Mouse (Mus musculus) heart, adult 2 months (tissue): ENCODE data around the gene Ankrd7.

Experiments used
- CTCF ChIP-seq: fragments of 200-600 bp; IDR thresholded peaks from 2 replicates; pipeline ENCODE4 v1.8.1; 2022; ENCODE audit warnings: antibody characterized with exemption, mild to moderate bottlenecking, moderate library complexity
- EP300 ChIP-seq: fragments of 200-500 bp; IDR thresholded peaks from 2 replicates; pipeline ENCODE4 v1.6.1; 2011; ENCODE audit warnings: low read depth, low read length, control low read depth; ENCODE audit not compliant: insufficient read depth

GRCm38 (mm10) chr6:18894142-18894541 is 28.0 kb downstream of the Ankrd7 start:
- no peak for TF ChIP-seq CTCF
- TF ChIP-seq EP300: no peak
